Comparison of ENCODE assay signal across 1 mouse cellular context in the genomic region with DNA sequence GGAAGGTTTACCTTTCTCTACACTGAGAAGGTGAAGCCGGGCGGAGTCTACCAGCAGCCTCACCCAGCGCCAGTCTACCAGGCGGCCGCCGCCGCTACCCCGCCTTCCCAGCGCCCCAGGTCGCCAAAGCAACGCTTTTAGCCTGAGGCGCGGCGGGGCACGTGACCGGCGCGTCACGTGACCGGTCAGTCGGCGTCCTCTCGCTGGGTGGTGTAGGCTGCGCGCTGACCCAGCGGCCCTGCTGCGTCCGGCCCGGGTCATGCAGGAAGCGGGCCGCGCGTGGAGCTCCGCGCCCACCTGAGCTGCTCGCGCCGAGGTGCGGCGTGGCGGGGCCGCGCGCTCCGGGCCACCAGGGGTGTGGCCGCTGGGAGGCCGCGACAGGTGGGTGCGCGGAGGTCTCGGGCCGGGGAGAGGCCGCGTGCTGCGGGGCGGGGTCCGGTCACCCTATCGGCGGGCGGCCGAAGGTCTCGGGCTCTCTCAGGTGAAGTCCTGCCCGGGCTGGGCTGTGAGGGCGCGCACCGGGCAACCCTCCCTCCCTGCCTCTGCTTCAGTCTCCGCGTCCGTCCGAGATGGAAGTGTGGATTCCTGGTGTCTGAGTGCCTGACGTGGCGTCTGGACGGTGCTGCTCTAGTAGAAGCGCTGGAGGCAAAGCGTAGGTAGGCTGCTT.
TF ChIP-seq lines count a peak whose summit lies in the region.

TSS of gene March8 (plus strand) at position 190 of the 667 bp plus-strand sequence.

TF ChIP-seq in MEL, 35 proteins besides CTCF, POLR2A, EP300 and RAD21 (continued from another document):
- no peak for TF ChIP-seq SMC3 (IDR thresholded peaks at IDR 0.05; ENCODE audit: low read depth, low read length)
- peak; percentile 98 for TF ChIP-seq SIN3A (IDR thresholded peaks at IDR 0.05; ENCODE audit: low read length)
- TF ChIP-seq MAFK (IDR thresholded peaks at IDR 0.05; ENCODE audit: borderline replicate concordance, low read depth, low read length) = no peak
- peak; percentile 99 for TF ChIP-seq USF1 (IDR thresholded peaks at IDR 0.05; ENCODE audit: low read depth, low read length)
- TF ChIP-seq ZC3H11A (IDR thresholded peaks at IDR 0.05; ENCODE audit: low read depth, low read length) = no peak
- no peak for TF ChIP-seq TBP (IDR thresholded peaks at IDR 0.05; ENCODE audit: low read depth, low read length)
- TF ChIP-seq MXI1 (IDR thresholded peaks at IDR 0.05; ENCODE audit: low read depth, low read length) = peak; percentile 85
- peak; percentile 36; the same call in 1 of the 2 replicates for TF ChIP-seq NELFE (IDR thresholded peaks at IDR 0.05; ENCODE audit: low read depth, low read length)
- no peak for TF ChIP-seq ZMIZ1 (IDR thresholded peaks at IDR 0.05; ENCODE audit: low read depth, low read length)
- TF ChIP-seq MAX (IDR thresholded peaks at IDR 0.05; ENCODE audit: low read length) = peak; percentile 96
- peak; percentile 42; the same call in 1 of the 2 replicates for TF ChIP-seq TCF12 (IDR thresholded peaks at IDR 0.05; ENCODE audit: low read depth, low read length)
- peak; percentile 77 for TF ChIP-seq HCFC1 (IDR thresholded peaks at IDR 0.05; ENCODE audit: low read depth, low read length)
- no peak for TF ChIP-seq ZKSCAN1 (IDR thresholded peaks at IDR 0.05; ENCODE audit: low read depth, low read length)
